Mouse (Mus musculus) lung, embryonic 14.5 days (tissue): ENCODE data around the gene Zfp446. TPM values are rescaled to one million over a fixed set of nuclear protein-coding genes. Genes with fewer than 3 reads are reported as not detected.

Experiments
- ATAC-seq: fragments of 200-750 bp; cut with Nextera tagmentation; 2 replicates; pipeline ENCODE4 v1.8.0; 2017; ENCODE audit warnings: mild to moderate bottlenecking, moderate TSS enrichment, moderate library complexity; ENCODE audit not compliant: insufficient read depth
- DNase-seq: peaks from one replicate; pipeline ENCODE4 v3.0.0-alpha.2; 2015
- H3K27ac ChIP-seq: fragments of 300-500 bp; sonication (generic); 2 replicates; pipeline ENCODE4 v1.5.1; 2014; ENCODE audit warnings: low read depth, mild to moderate bottlenecking, moderate library complexity
- H3K27me3 ChIP-seq: fragments of 300-500 bp; sonication (generic); 2 replicates; pipeline ENCODE4 v1.6.1; 2014; ENCODE audit warnings: low read length, control low read depth; ENCODE audit not compliant: insufficient read depth
- H3K36me3 ChIP-seq: fragments of 300-500 bp; sonication (generic); 2 replicates; pipeline ENCODE4 v1.6.1; 2014; ENCODE audit warnings: control low read depth; ENCODE audit not compliant: insufficient read depth
- H3K4me1 ChIP-seq: fragments of 300-500 bp; sonication (generic); 2 replicates; pipeline ENCODE4 v1.6.1; 2014; ENCODE audit warnings: antibody characterized with exemption, control low read depth; ENCODE audit not compliant: insufficient read depth
- H3K4me2 ChIP-seq: fragments of 300-500 bp; sonication (generic); 2 replicates; pipeline ENCODE4 v1.6.1; 2014; ENCODE audit warnings: mild to moderate bottlenecking
- H3K4me3 ChIP-seq: fragments of 300-500 bp; sonication (generic); 2 replicates; pipeline ENCODE4 v1.5.1; 2014; ENCODE audit warnings: low read depth, low read length
- H3K9ac ChIP-seq: fragments of 300-500 bp; sonication (generic); 2 replicates; pipeline ENCODE4 v1.6.1; 2014
- H3K9me3 ChIP-seq: fragments of 300-500 bp; sonication (generic); 2 replicates; pipeline ENCODE4 v1.6.1; 2016; ENCODE audit warnings: low read depth, low read length, control low read depth
- CTCF ChIP-seq: IDR thresholded peaks from 2 replicates; pipeline ENCODE4 v1.5.1; 2016; ENCODE audit warnings: antibody characterized with exemption, low read depth
- WGBS: fragments of 180-500 bp; shearing (Covaris S2); extraction: QIAGEN DNeasy Blood & Tissue Kit; methylation state at CpG from one replicate; pipeline ENCODE4 v1.1.7; 2014; 5-methylcytosine and 5-hydroxymethylcytosine counted together
- polyA plus RNA-seq: library from polyadenylated mRNA; unstranded; fragments of >200 nt; fragmentation: Nextera tagmentation; extraction: Ambion mirVana; gene quantifications from 2 replicates; pipeline ENCODE4 v1.2.1, GENCODE M21; 2014

Gene Zfp446
- polyA plus RNA-seq, 1 experiment from 2014 or later: 8.1 TPM

GRCm38 (mm10) chr7:13010005-13010908 is 32.6 kb downstream of the Zfp446 start, which contains the start of gene Zbtb45:
Gene Zbtb45 (minus strand): TSS chr7:13010034.
- ATAC-seq (no peak; the same call in 1 of the 2 replicates), DNase-seq (no peak)
- TF ChIP-seq CTCF: no peak
- H3K9ac ChIP-seq: peak within 1 kb of the TSS; percentile 72
- peaks cover 29% of the 10 kb centered on the region for H3K36me3 ChIP-seq
- H3K4me1 ChIP-seq: no peaks in the 10 kb centered on the region
- H3K4me3 ChIP-seq: peak within 1 kb of the TSS; percentile 63
- H3K4me2 ChIP-seq: peak within 1 kb of the TSS; percentile 91
- H3K27me3 ChIP-seq: no peaks in the 10 kb centered on the region
- H3K9me3 ChIP-seq: no peaks in the 10 kb centered on the region
- 12% methylated on average over 26 of the region's 26 CpGs for WGBS
- peak within 1 kb of the TSS; percentile 96 for H3K27ac ChIP-seq

- H3K4me2 ChIP-seq: no peak overlapping the region
- no peaks in the 10 kb centered on the region for H3K4me1 ChIP-seq
- ATAC-seq (no peak), DNase-seq (no peak)
- TF ChIP-seq CTCF: no peak
- no peak overlapping the region for H3K9ac ChIP-seq
- no peaks in the 10 kb centered on the region for H3K9me3 ChIP-seq
- H3K27ac ChIP-seq: no peak overlapping the region
- no peaks in the 10 kb centered on the region for H3K36me3 ChIP-seq
- H3K4me3 ChIP-seq: no peak overlapping the region
- no peaks in the 10 kb centered on the region for H3K27me3 ChIP-seq
- 65% methylated on average over 4 of the region's 4 CpGs for WGBS
Measured at GRCm38 (mm10) chr7:13013671-13014070, 36.0 kb downstream of the Zfp446 start.

GRCm38 (mm10) chr7:13014275-13014839 is 36.7 kb downstream of the Zfp446 start:
- Histone ChIP-seq H3K27me3 (no peaks in the 10 kb centered on the region), H3K27ac (no peak overlapping the region), H3K4me2 (no peak overlapping the region), H3K36me3 (no peaks in the 10 kb centered on the region), H3K9ac (no peak overlapping the region), H3K4me3 (no peak overlapping the region), H3K4me1 (no peaks in the 10 kb centered on the region), H3K9me3 (no peaks in the 10 kb centered on the region)
- 44% methylated on average over 6 of the region's 6 CpGs for WGBS
- DNase-seq (no peak), ATAC-seq (no peak)
- TF ChIP-seq CTCF: no peak

- Histone ChIP-seq H3K9me3 (no peaks in the 10 kb centered on the region), H3K4me2 (no peak overlapping the region)
Measured at GRCm38 (mm10) chr7:13015217-13015616, 37.6 kb downstream of the Zfp446 start.

GRCm38 (mm10) chr7:13022773-13023535 is 45.3 kb downstream of the Zfp446 start:
- H3K4me3 ChIP-seq: peak overlapping the region; percentile 96

More at GRCm38 (mm10) chr7:13015217-13015616, 37.6 kb downstream of the Zfp446 start:
- Histone ChIP-seq H3K27me3 (no peaks in the 10 kb centered on the region), H3K4me1 (no peaks in the 10 kb centered on the region), H3K27ac (no peak overlapping the region), H3K36me3 (no peaks in the 10 kb centered on the region), H3K4me3 (no peak overlapping the region), H3K9ac (no peak overlapping the region)
- 88% methylated on average over 1 of the region's 1 CpGs for WGBS
- TF ChIP-seq CTCF: no peak
- no peak for DNase-seq
- no peak for ATAC-seq

GRCm38 (mm10) chr7:13023928-13024731 is 46.5 kb downstream of the Zfp446 start:
- ATAC-seq: peak; percentile 81
- peak; percentile 97 for DNase-seq
- TF ChIP-seq CTCF: 0 out of 2 replicates have a peak, but pooled peaks have one; percentile 16
- Histone ChIP-seq H3K4me1 (no peaks in the 10 kb centered on the region), H3K27ac (peak overlapping the region; percentile 99), H3K9me3 (no peaks in the 10 kb centered on the region), H3K36me3 (peaks cover 41% of the 10 kb centered on the region), H3K9ac (peak overlapping the region; percentile 96), H3K4me2 (peak overlapping the region; percentile 83), H3K27me3 (no peaks in the 10 kb centered on the region), H3K4me3 (peak overlapping the region; percentile 96)
- WGBS: under 1% methylated on average over 94 of the region's 95 CpGs

More at GRCm38 (mm10) chr7:13022773-13023535, 45.3 kb downstream of the Zfp446 start:
- Histone ChIP-seq H3K27ac (peak overlapping the region; percentile 99), H3K9me3 (no peaks in the 10 kb centered on the region), H3K27me3 (no peaks in the 10 kb centered on the region), H3K9ac (peak overlapping the region; percentile 96), H3K4me1 (no peaks in the 10 kb centered on the region), H3K4me2 (peak overlapping the region; percentile 83), H3K36me3 (peaks cover 30% of the 10 kb centered on the region)
- 3% methylated on average over 31 of the region's 31 CpGs for WGBS
- no peak for TF ChIP-seq CTCF
- ATAC-seq: peak; percentile 72
- peak; percentile 94 for DNase-seq
